Mouse (Mus musculus) left cerebral cortex, adult 2 months (tissue): ENCODE data around the gene Ltk. TPM values are rescaled to one million over a fixed set of nuclear protein-coding genes. Genes with fewer than 3 reads are reported as not detected.
A peak's percentile ranks its signal among the peaks of the same experiment; 100 is the strongest.

Source experiments
- DNase-seq, 2 experiments: peaks; one replicate each; pipeline ENCODE4 v3.0.0; 2021 to 2022; ENCODE audit warnings: low spot score in 2 of 2, mixed read lengths in 1 of 2; ENCODE audit errors: extremely low spot score in 1 of 2
- H3K27ac ChIP-seq: fragments of 200-600 bp; 2 replicates; pipeline ENCODE4 v1.8.1; 2022
- H3K4me3 ChIP-seq: fragments of 200-600 bp; 2 replicates; pipeline ENCODE4 v1.8.1; 2022
- CTCF ChIP-seq: fragments of 200-600 bp; IDR thresholded peaks from 2 replicates; pipeline ENCODE4 v1.8.1; 2022; ENCODE audit warnings: antibody characterized with exemption, mild to moderate bottlenecking, moderate library complexity
- intact Hi-C: fragments of 180-260 bp; cut with DNase I; formaldehyde crosslinking; loops from one replicate; pipeline ENCODE4 v1.15.1; 2025
- long read RNA-seq, 2 experiments: library from polyadenylated mRNA; stranded (forward); transcript quantifications; one replicate each; pipeline ENCODE4 v2.0.0; 2021; ENCODE audit warnings: borderline mapping rate in 2 of 2
- total RNA-seq, 2 experiments: library from RNA; stranded (reverse); gene quantifications; 2 replicates each; pipeline ENCODE4 v1.2.3; 2021

The Ltk gene
- 10 to 100 TPM; 22.5 to 25.0 TPM for total RNA-seq
- long read RNA-seq, experiment 1, partial matches to known transcripts, result 12 of 33 reads
- long read RNA-seq, experiment 1, other reads (novel, unspliced or antisense), result 21 of 33 reads
- long read RNA-seq, experiment 2, partial matches to known transcripts, result 10 of 39 reads
- long read RNA-seq, experiment 2, other reads (novel, unspliced or antisense), result 26 of 39 reads

DNA sequence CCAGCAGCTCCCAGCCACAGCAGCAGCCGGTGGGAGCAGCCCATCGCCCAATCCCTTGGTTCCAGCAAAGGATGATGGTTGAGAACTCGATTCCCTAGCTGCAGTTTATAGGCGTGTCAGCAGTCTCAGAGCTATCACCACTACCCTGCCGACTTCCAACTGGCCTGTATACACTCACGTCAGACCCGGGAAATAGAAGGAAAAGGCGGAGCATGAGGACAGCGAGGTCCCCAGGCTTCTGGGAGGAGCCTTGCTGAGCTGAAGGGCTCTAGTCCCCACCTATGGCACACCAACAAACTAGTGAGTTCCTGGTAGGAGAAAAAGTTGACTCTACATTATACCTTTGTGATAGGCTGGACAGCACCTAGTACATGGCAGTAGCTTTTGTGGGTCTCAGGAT lies at the start of gene Ltk:
Ltk (minus strand) TSS at position 181 of the 400 bp plus-strand sequence.
- peak within 1 kb of the TSS; percentile 87 for H3K4me3 ChIP-seq
- intact Hi-C loops, result no loop called here
- no peak for DNase-seq
- H3K27ac ChIP-seq, result no peak within 1 kb of the TSS
- TF ChIP-seq CTCF, result no peak

DNA sequence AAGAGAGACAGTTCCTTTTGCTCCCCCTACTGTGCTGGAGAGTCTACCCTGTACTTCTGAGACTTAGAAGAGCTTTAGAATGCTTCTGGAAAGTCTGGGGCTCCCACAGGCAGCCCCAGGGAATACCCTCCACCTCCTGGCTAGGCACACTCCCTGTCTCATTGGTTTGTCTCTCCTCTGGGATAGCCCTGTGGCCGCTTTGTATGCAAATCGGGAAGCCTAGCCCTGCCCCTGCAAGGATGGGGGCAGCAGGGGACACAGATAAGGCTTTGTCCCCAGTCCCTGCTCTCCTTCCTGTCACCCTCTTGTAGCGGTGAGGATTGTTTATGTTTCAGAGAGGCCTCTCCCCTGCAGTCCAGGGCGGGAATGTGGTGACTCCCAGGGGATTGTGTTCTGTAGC lies 48.6 kb upstream of the Ltk start:
- DNase-seq, result no peak
- intact Hi-C loops, result no loop called here
- H3K27ac ChIP-seq, result peak overlapping the region; percentile 45
- no peak for TF ChIP-seq CTCF
- no peak overlapping the region for H3K4me3 ChIP-seq

DNA sequence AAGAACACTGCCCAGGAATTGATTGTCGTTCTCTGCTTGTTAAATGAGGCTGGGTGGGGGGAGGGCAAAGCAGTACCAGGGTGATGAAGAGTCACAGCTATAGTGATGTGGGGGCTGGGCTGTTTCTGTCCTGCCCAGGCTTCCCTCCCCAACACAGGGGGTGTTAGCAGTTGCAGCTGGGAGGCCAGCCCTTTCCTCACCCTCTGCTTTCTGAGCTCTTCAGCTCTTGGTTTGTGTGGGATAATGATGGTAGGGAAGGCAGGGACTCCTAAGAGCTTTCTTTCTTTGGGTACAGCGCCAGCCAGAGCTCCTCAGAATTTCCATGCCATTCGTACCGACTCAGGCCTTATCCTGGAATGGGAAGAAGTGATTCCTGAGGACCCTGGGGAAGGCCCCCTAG lies 48.2 kb upstream of the Ltk start:
- intact Hi-C loops, result no loop called here
- Histone ChIP-seq H3K4me3 (no peak overlapping the region), H3K27ac (peak overlapping the region; percentile 45)
- no peak for DNase-seq
- TF ChIP-seq CTCF, result no peak

DNA sequence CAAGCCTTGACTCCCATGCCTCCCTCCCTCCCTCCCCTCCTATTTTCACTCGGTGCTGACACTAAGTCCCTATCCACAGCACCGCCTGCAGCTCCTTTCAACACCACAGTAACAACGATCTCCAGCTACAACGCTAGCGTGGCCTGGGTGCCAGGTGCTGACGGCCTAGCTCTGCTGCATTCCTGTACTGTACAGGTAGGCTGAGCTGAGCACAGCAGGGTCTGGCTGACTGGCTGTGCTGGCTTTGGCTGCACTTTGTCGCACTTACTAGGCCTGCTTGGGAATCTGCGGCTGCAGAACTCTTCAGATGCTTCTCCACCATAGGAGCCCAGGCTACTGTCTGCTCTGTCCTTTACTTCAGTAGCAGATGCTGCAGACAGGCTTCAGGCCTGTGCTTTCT lies 45.3 kb upstream of the Ltk start:
- intact Hi-C loops, result no loop called here
- TF ChIP-seq CTCF, result no peak
- no peak for DNase-seq
- Histone ChIP-seq H3K4me3 (no peak overlapping the region), H3K27ac (peak overlapping the region; percentile 72)

DNA sequence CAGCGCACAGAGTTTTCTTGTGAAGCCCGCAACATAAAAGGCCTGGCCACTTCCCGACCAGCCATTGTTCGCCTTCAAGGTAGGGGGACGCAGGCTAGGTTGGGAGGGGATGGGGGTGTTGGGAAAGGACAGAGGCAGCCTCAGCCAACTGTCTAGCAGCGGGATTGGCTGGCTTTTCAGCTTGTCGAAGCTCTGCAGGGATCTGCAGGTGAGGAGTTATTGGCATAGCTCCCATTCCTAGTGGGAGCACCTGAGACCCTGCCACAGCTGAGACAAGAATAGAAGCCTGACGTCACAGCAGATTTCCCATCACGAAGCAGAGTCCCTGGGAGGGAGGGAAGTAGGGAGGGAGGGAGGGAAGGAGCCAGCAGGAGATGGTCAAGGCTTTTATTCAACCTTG lies 44.5 kb upstream of the Ltk start:
- no peak for TF ChIP-seq CTCF
- H3K27ac ChIP-seq, result peak overlapping the region; percentile 72
- intact Hi-C loops, result loop anchor here (5.0 kb wide), 1 partner anchor 38 kb away; no protein-coding TSS in a partner anchor

DNA sequence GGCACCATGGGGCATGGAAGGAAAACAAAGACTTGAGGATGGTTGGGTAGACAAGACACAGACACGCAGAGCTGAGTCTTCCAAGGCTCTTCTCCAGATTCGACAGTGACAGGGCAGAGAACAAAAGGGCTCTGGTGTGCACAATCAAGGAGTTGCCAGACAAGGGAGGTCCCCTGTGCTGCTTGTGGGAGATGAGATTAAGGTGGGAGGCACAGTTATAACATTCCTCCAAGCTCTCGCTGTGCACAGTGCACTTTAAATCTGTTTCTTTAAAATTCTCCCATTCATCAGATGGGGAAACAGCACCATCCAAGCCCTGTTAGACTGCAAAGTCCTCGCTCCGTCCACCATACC lies 44.0 kb upstream of the Ltk start:
- TF ChIP-seq CTCF, result no peak
- no peak overlapping the region for H3K4me3 ChIP-seq
- intact Hi-C loops, result loop anchor here (5.0 kb wide), 1 partner anchor 38 kb away; no protein-coding TSS in a partner anchor
- DNase-seq, result no peak
- H3K27ac ChIP-seq, result peak overlapping the region; percentile 85

More for the DNA sequence above, 44.5 kb upstream of the Ltk start:
- no peak for DNase-seq
- H3K4me3 ChIP-seq, result 0 out of 2 replicates have a peak overlapping the region, but pooled peaks have one; percentile 9

- Histone ChIP-seq H3K4me3 (peak overlapping the region; percentile 13; the same call in 1 of the 2 replicates), H3K27ac (peak overlapping the region; percentile 85)
- intact Hi-C loops, result loop anchor here (5.0 kb wide), 1 partner anchor 39 kb away; no protein-coding TSS in a partner anchor
- DNase-seq, result peak in 1 of 2 experiments; percentile 71
- no peak for TF ChIP-seq CTCF
Observed at GRCm38 (mm10) chr2:119803618-119804274, 43.5 kb upstream of the Ltk start.

GRCm38 (mm10) chr2:119802767-119803617 lies 42.8 kb upstream of the Ltk start:
- TF ChIP-seq CTCF, result no peak
- no peak for DNase-seq
- H3K4me3 ChIP-seq, result peak overlapping the region; percentile 13
- peak overlapping the region; percentile 93 for H3K27ac ChIP-seq
- intact Hi-C loops, result loop anchor here (5.0 kb wide), 1 partner anchor 39 kb away; no protein-coding TSS in a partner anchor

- Histone ChIP-seq H3K4me3 (peak overlapping the region; percentile 82), H3K27ac (peak overlapping the region; percentile 93)
- DNase-seq, result peak in 1 of 2 experiments; percentile 65
- no peak for TF ChIP-seq CTCF
- intact Hi-C loops, result loop anchor here (1.0 to 5.0 kb wide), 3 partner anchors 10 to 54 kb away; no protein-coding TSS in a partner anchor
Observed at GRCm38 (mm10) chr2:119800876-119801846, 40.9 kb upstream of the Ltk start.

GRCm38 (mm10) chr2:119799961-119800550 lies 39.8 kb upstream of the Ltk start:
- intact Hi-C loops, result loop anchor here (5.0 kb wide), 1 partner anchor 42 kb away; no protein-coding TSS in a partner anchor
- peak overlapping the region; percentile 82 for H3K4me3 ChIP-seq
- H3K27ac ChIP-seq, result peak overlapping the region; percentile 93
- peak in 1 of 2 experiments; percentile 37 for DNase-seq
- TF ChIP-seq CTCF, result no peak
